In genomic region chr3:144553942-144554341, GRCm38 (mm10) we compare ENCODE assay signal across 17 mouse cellular contexts. TPM values are rescaled to one million over a fixed set of nuclear protein-coding genes. Genes with fewer than 3 reads are reported as not detected.
DNase-seq lines count a peak whose midpoint lies in the region; ATAC-seq and TF ChIP-seq lines count a peak whose summit lies in the region.
"Had no signal": no experiment of that assay in that cellular context is flagged by ENCODE, and none has a peak within 500 bp of the region (broad histone marks: within the 10 kb centered on the region; RNA-seq: fewer than 3 reads in every experiment).

No protein-coding gene starts in this region.

- H3K4me3 ChIP-seq in kidney, embryonic 15.5 days (replicated peaks), result no peak overlapping the region
- no peak overlapping the region for H3K4me3 ChIP-seq in midbrain, postnatal 0 days (ENCODE audit: low read depth, low read length)
- H3K4me3 ChIP-seq: heart, embryonic 13.5 days; limb, embryonic 15.5 days had no signal

- no peaks in the 10 kb centered on the region for H3K36me3 ChIP-seq in kidney, embryonic 15.5 days
- no peaks in the 10 kb centered on the region for H3K36me3 ChIP-seq in midbrain, postnatal 0 days (ENCODE audit: insufficient read depth, low read length)
- H3K36me3 ChIP-seq: heart, embryonic 13.5 days; limb, embryonic 15.5 days had no signal

- TF ChIP-seq CTCF in brain, embryonic 14.5 days (IDR thresholded peaks at IDR 0.05; ENCODE audit: borderline replicate concordance, extremely low read depth, insufficient read depth, insufficient read length), result no peak
- no peak for TF ChIP-seq CTCF in midbrain, postnatal 0 days (IDR thresholded peaks at IDR 0.05)

- H3K9ac ChIP-seq in kidney, embryonic 15.5 days, result no peak overlapping the region
- no peak overlapping the region for H3K9ac ChIP-seq in midbrain, postnatal 0 days (replicated peaks; ENCODE audit: low read length, poor library complexity, severe bottlenecking)
- H3K9ac ChIP-seq: heart, embryonic 13.5 days; hindbrain, embryonic 14.5 days; limb, embryonic 15.5 days had no signal

- no peak overlapping the region for H3K4me2 ChIP-seq in kidney, embryonic 15.5 days
- no peak overlapping the region for H3K4me2 ChIP-seq in midbrain, postnatal 0 days (ENCODE audit: low read depth, low read length, poor library complexity, severe bottlenecking)
- H3K4me2 ChIP-seq: heart, embryonic 13.5 days; hindbrain, embryonic 14.5 days; limb, embryonic 15.5 days had no signal

- no peak for TF ChIP-seq POLR2A in brain, embryonic 14.5 days (IDR thresholded peaks at IDR 0.05; ENCODE audit: borderline replicate concordance, extremely low read depth, insufficient read depth, insufficient read length, poor library complexity, severe bottlenecking)

- peaks cover 22% of the 10 kb centered on the region for H3K4me1 ChIP-seq in kidney, embryonic 15.5 days
- no peaks in the 10 kb centered on the region for H3K4me1 ChIP-seq in midbrain, postnatal 0 days (ENCODE audit: insufficient read depth, low read length)

- H3K27ac ChIP-seq in kidney, embryonic 15.5 days, result no peak overlapping the region
- no peak overlapping the region for H3K27ac ChIP-seq in midbrain, postnatal 0 days (ENCODE audit: low read depth, low read length)
- H3K27ac ChIP-seq: heart, embryonic 13.5 days; hindbrain, embryonic 14.5 days; limb, embryonic 15.5 days had no signal

- WGBS in kidney, embryonic 15.5 days, result 55% methylated on average over 7 of the region's 7 CpGs
- WGBS in midbrain, postnatal 0 days, result 56% methylated on average over 7 of the region's 7 CpGs

- no peak for ATAC-seq in kidney, embryonic 15.5 days (replicated peaks; ENCODE audit: low FRiP score)
- no peak for ATAC-seq in midbrain, postnatal 0 days (ENCODE audit: low FRiP score)

- no peaks in the 10 kb centered on the region for H3K27me3 ChIP-seq in kidney, embryonic 15.5 days
- H3K27me3 ChIP-seq in midbrain, postnatal 0 days (ENCODE audit: insufficient read depth, low read length), result no peaks in the 10 kb centered on the region
- H3K27me3 ChIP-seq: heart, embryonic 13.5 days; limb, embryonic 15.5 days had no signal

- intact Hi-C loops in gastrocnemius, postnatal 36 days (cut with DNase I), result no loop called here

- DNase-seq in adrenal gland, adult 2 months, result peak; percentile 46
- no peak for DNase-seq in adrenal gland, adult 8-10 months
- DNase-seq in gastrocnemius, postnatal 25 days, result peak; percentile 40
- no peak for DNase-seq in gastrocnemius, postnatal 36 days
- DNase-seq in kidney, adult 8-10 months, result peak; percentile 17 to 28
- DNase-seq in brain, embryonic 14.5 days (ENCODE audit: low read depth), result peak; percentile 53
- no peak for DNase-seq in midbrain, postnatal 0 days (ENCODE audit: low spot score)
- DNase-seq: cerebellum, adult 11-12 months; cerebellum, postnatal 36 days; gastrocnemius, postnatal 10 days; lung, postnatal 10 days; right cerebral cortex, postnatal 25 days; thymus, postnatal 36 days had no signal

- no peaks in the 10 kb centered on the region for H3K9me3 ChIP-seq in kidney, embryonic 15.5 days (replicated peaks)
- no peaks in the 10 kb centered on the region for H3K9me3 ChIP-seq in midbrain, postnatal 0 days (ENCODE audit: low read length)
- H3K9me3 ChIP-seq: heart, embryonic 13.5 days; limb, embryonic 15.5 days had no signal

RNA-seq across cellular contexts. Expression of gene Hs2st1, which starts 16.0 kb away (rescaled TPM):
- total RNA-seq in adrenal gland, adult 2 months (2021), result 10 to 100 TPM; 18.9 to 20.1 TPM
- 2.7 and 2.8 TPM in 2 replicates for polyA plus RNA-seq in adrenal gland, adult 2 months (2012; rRNA removed)
- 10 to 100 TPM; 14.7 to 23.9 (median 17.6) TPM for total RNA-seq in adrenal gland, adult 8-10 months (2022)
- total RNA-seq in gastrocnemius, postnatal 25 days (2021), result 10 to 100 TPM in 1 of 2 experiments, 1 to 10 TPM in 1; 9.5 to 11.5 TPM
- 10 to 100 TPM; 10.5 to 12.0 TPM for total RNA-seq in gastrocnemius, postnatal 36 days (2021)
- polyA plus RNA-seq in kidney, embryonic 15.5 days (2015; fragmentation: Nextera tagmentation; extraction: Ambion mirVana), result 12.5 and 13.0 TPM in 2 replicates
- polyA plus RNA-seq in brain, embryonic 14.5 days (2012; rRNA removed), result 27.3 and 30.9 TPM in 2 replicates
- 48.5 and 53.2 TPM in 2 replicates for total RNA-seq in midbrain, postnatal 0 days (2014; rRNA removed)
- 10.7 and 13.4 TPM in 2 replicates for polyA plus RNA-seq in midbrain, postnatal 0 days (2015; fragmentation: Nextera tagmentation; extraction: Ambion mirVana)

RNA-seq across cellular contexts. Expression of gene Selenof, which starts 16.2 kb away (rescaled TPM):
- total RNA-seq in adrenal gland, adult 2 months (2021), result 100 to 1,000 TPM; 353 to 369 TPM
- polyA plus RNA-seq in adrenal gland, adult 2 months (2012; rRNA removed), result 125 and 154 TPM in 2 replicates
- total RNA-seq in adrenal gland, adult 8-10 months (2022), result 100 to 1,000 TPM; 329 to 408 (median 334) TPM
- 100 to 1,000 TPM; 106 to 122 TPM for total RNA-seq in gastrocnemius, postnatal 25 days (2021)
- 100 to 1,000 TPM in 1 of 2 experiments, 10 to 100 TPM in 1; 98.7 to 111 TPM for total RNA-seq in gastrocnemius, postnatal 36 days (2021)
- polyA plus RNA-seq in kidney, embryonic 15.5 days (2015; fragmentation: Nextera tagmentation; extraction: Ambion mirVana), result 618 and 674 TPM in 2 replicates
- 254 and 296 TPM in 2 replicates for polyA plus RNA-seq in brain, embryonic 14.5 days (2012; rRNA removed)
- total RNA-seq in midbrain, postnatal 0 days (2014; rRNA removed), result 287 and 293 TPM in 2 replicates
- polyA plus RNA-seq in midbrain, postnatal 0 days (2015; fragmentation: Nextera tagmentation; extraction: Ambion mirVana), result 596 and 650 TPM in 2 replicates

Comparison
In these comparisons a context has a peak if more than half of its experiments do, and no peak if none do; other contexts are left out.
1. DNase-seq: peak in adrenal gland, adult 2 months (single experiment), gastrocnemius, postnatal 25 days (single experiment), kidney, adult 8-10 months (2 of 2) and brain, embryonic 14.5 days (single experiment); none in adrenal gland, adult 8-10 months (single experiment), gastrocnemius, postnatal 36 days (0 of 2) and midbrain, postnatal 0 days (single experiment).